Mouse (Mus musculus) embryonic facial prominence, embryonic 14.5 days (tissue): ENCODE measurements around the gene 1700001L19Rik. TPM values are rescaled to one million over a fixed set of nuclear protein-coding genes. Genes with fewer than 3 reads are reported as not detected.

ENCODE experiments used
- ATAC-seq: fragments of 200-750 bp; cut with Nextera tagmentation; 2 replicates; pipeline ENCODE4 v1.8.0; 2017; ENCODE audit warnings: low read depth, moderate number of reproducible peaks, moderate TSS enrichment
- DNase-seq: peaks from one replicate; pipeline ENCODE4 v3.0.0-alpha.2; 2015; ENCODE audit warnings: low spot score
- H3K27ac ChIP-seq: fragments of 300-500 bp; sonication (generic); replicated peaks from 2 replicates; pipeline ENCODE4 v1.5.1; 2014; ENCODE audit warnings: low read depth, mild to moderate bottlenecking, low read length, moderate library complexity
- H3K27me3 ChIP-seq: fragments of 300-500 bp; sonication (generic); replicated peaks from 2 replicates; pipeline ENCODE4 v1.6.1; 2014; ENCODE audit warnings: low read length; ENCODE audit not compliant: control insufficient read depth, insufficient read depth
- H3K36me3 ChIP-seq: fragments of 300-500 bp; sonication (generic); 2 replicates; pipeline ENCODE4 v1.6.1; 2014; ENCODE audit warnings: low read length, mixed read lengths; ENCODE audit not compliant: control insufficient read depth, insufficient read depth
- H3K4me1 ChIP-seq: fragments of 300-500 bp; sonication (generic); 2 replicates; pipeline ENCODE4 v1.6.1; 2014; ENCODE audit warnings: antibody characterized with exemption, low read length; ENCODE audit not compliant: control insufficient read depth, insufficient read depth
- H3K4me2 ChIP-seq: fragments of 300-500 bp; sonication (generic); 2 replicates; pipeline ENCODE4 v1.6.1; 2014; ENCODE audit warnings: low read depth, mild to moderate bottlenecking, low read length, moderate library complexity, mixed read lengths
- H3K4me3 ChIP-seq: fragments of 300-500 bp; sonication (generic); 2 replicates; pipeline ENCODE4 v1.5.1; 2014; ENCODE audit warnings: low read depth, mild to moderate bottlenecking, low read length
- H3K9ac ChIP-seq: fragments of 300-500 bp; sonication (generic); 2 replicates; pipeline ENCODE4 v1.6.1; 2014; ENCODE audit warnings: low read depth, mild to moderate bottlenecking, low read length, moderate library complexity, mixed read lengths
- H3K9me3 ChIP-seq: fragments of 300-500 bp; sonication (generic); 2 replicates; pipeline ENCODE4 v1.6.1; 2016; ENCODE audit warnings: low read length; ENCODE audit not compliant: control insufficient read depth
- WGBS: fragments of 180-500 bp; shearing (Covaris S2); extraction: QIAGEN DNeasy Blood & Tissue Kit; methylation state at CpG from one replicate; pipeline ENCODE4 v1.1.7; 2014; 5-methylcytosine and 5-hydroxymethylcytosine counted together
- polyA plus RNA-seq: library from polyadenylated mRNA; unstranded; fragments of >200 nt; fragmentation: Nextera tagmentation; extraction: Ambion mirVana; gene quantifications from 2 replicates; pipeline ENCODE4 v1.2.1, GENCODE M21; 2014

The 1700001L19Rik gene
- polyA plus RNA-seq, 1 experiment from 2014 or later: 2.5 TPM

GRCm38 (mm10) chr13:68597667-68598066, 446 bp downstream of the 1700001L19Rik start:
- WGBS: 17% methylated on average over 8 of the region's 13 CpGs
- Histone ChIP-seq H3K27me3 (no peaks in the 10 kb centered on the region), H3K4me2 (peak overlapping the region; percentile 39), H3K4me1 (peaks cover 3% of the 10 kb centered on the region; the same call in 1 of the 2 replicates), H3K9me3 (no peaks in the 10 kb centered on the region), H3K9ac (no peak overlapping the region), H3K36me3 (peaks cover 5% of the 10 kb centered on the region), H3K4me3 (peak overlapping the region; percentile 17; the same call in 1 of the 2 replicates), H3K27ac (no peak overlapping the region)
- DNase-seq (no peak), ATAC-seq (peak; percentile 62; the same call in 1 of the 2 replicates)

GRCm38 (mm10) chr13:68598953-68599352, 1.7 kb downstream of the 1700001L19Rik start:
- Histone ChIP-seq H3K27me3 (no peaks in the 10 kb centered on the region), H3K9me3 (no peaks in the 10 kb centered on the region), H3K27ac (no peak overlapping the region), H3K4me1 (peaks cover 3% of the 10 kb centered on the region; the same call in 1 of the 2 replicates), H3K4me2 (no peak overlapping the region), H3K36me3 (no peaks in the 10 kb centered on the region), H3K9ac (no peak overlapping the region), H3K4me3 (no peak overlapping the region)
- no peak for ATAC-seq
- no peak for DNase-seq

GRCm38 (mm10) chr13:68601184-68601583, 4.0 kb downstream of the 1700001L19Rik start:
- Histone ChIP-seq H3K27me3 (no peaks in the 10 kb centered on the region), H3K4me3 (no peak overlapping the region), H3K27ac (no peak overlapping the region), H3K9ac (0 out of 2 replicates have a peak overlapping the region, but pooled peaks have one; percentile 17), H3K36me3 (no peaks in the 10 kb centered on the region), H3K9me3 (no peaks in the 10 kb centered on the region), H3K4me1 (peaks cover 3% of the 10 kb centered on the region; the same call in 1 of the 2 replicates), H3K4me2 (no peak overlapping the region)
- 7% methylated on average over 6 of the region's 6 CpGs for WGBS
- ATAC-seq: no peak; the same call in 1 of the 2 replicates
- DNase-seq: peak; percentile 82

- H3K27me3 ChIP-seq: no peaks in the 10 kb centered on the region
- H3K4me2 ChIP-seq: no peak overlapping the region
- H3K27ac ChIP-seq: no peak overlapping the region
- no peak overlapping the region for H3K4me3 ChIP-seq
- no peak overlapping the region for H3K9ac ChIP-seq
- no peaks in the 10 kb centered on the region for H3K36me3 ChIP-seq
- no peak for ATAC-seq
- H3K4me1 ChIP-seq: peaks cover 3% of the 10 kb centered on the region; the same call in 1 of the 2 replicates
- H3K9me3 ChIP-seq: no peaks in the 10 kb centered on the region
- DNase-seq: no peak
- 78% methylated on average over 6 of the region's 6 CpGs for WGBS
These were observed 5.9 kb downstream of the 1700001L19Rik start for GRCm38 (mm10) chr13:68603085-68603484.

GRCm38 (mm10) chr13:68605689-68606126, 8.5 kb downstream of the 1700001L19Rik start:
- H3K4me1 ChIP-seq: peaks cover 3% of the 10 kb centered on the region; the same call in 1 of the 2 replicates
- no peak overlapping the region for H3K9ac ChIP-seq
- ATAC-seq (peak; percentile 81), DNase-seq (peak; percentile 85)
- no peaks in the 10 kb centered on the region for H3K9me3 ChIP-seq
- peak overlapping the region; percentile 44 for H3K4me2 ChIP-seq
- H3K27ac ChIP-seq: no peak overlapping the region
- H3K27me3 ChIP-seq: no peaks in the 10 kb centered on the region
- no peaks in the 10 kb centered on the region for H3K36me3 ChIP-seq
- 0% methylated on average over 11 of the region's 11 CpGs for WGBS
- H3K4me3 ChIP-seq: peak overlapping the region; percentile 12

GRCm38 (mm10) chr13:68607652-68608405, 10.6 kb downstream of the 1700001L19Rik start:
- Histone ChIP-seq H3K4me2 (peak overlapping the region; percentile 52), H3K4me3 (peak overlapping the region; percentile 20)

GRCm38 (mm10) chr13:68622792-68623191, 25.6 kb downstream of the 1700001L19Rik start:
- Histone ChIP-seq H3K9me3 (no peaks in the 10 kb centered on the region), H3K4me1 (no peaks in the 10 kb centered on the region), H3K4me3 (no peak overlapping the region), H3K27me3 (no peaks in the 10 kb centered on the region), H3K36me3 (no peaks in the 10 kb centered on the region), H3K4me2 (no peak overlapping the region), H3K27ac (no peak overlapping the region), H3K9ac (no peak overlapping the region)
- ATAC-seq (peak; percentile 67), DNase-seq (peak; percentile 51)
- WGBS: 46% methylated on average over 6 of the region's 6 CpGs

More at GRCm38 (mm10) chr13:68607652-68608405, 10.6 kb downstream of the 1700001L19Rik start:
- ATAC-seq (peak; percentile 80), DNase-seq (peak; percentile 63)
- WGBS: 34% methylated on average over 21 of the region's 21 CpGs
- no peaks in the 10 kb centered on the region for H3K27me3 ChIP-seq
- peak overlapping the region; percentile 63 for H3K27ac ChIP-seq
- H3K9me3 ChIP-seq: no peaks in the 10 kb centered on the region
- H3K9ac ChIP-seq: peak overlapping the region; percentile 54
- no peaks in the 10 kb centered on the region for H3K36me3 ChIP-seq
- no peaks in the 10 kb centered on the region for H3K4me1 ChIP-seq

- Histone ChIP-seq H3K9me3 (no peaks in the 10 kb centered on the region), H3K36me3 (0 out of 2 replicates have a peak, but pooled peaks cover 4% of the 10 kb centered on the region), H3K4me2 (no peak overlapping the region), H3K9ac (no peak overlapping the region), H3K27ac (no peak overlapping the region), H3K4me3 (no peak overlapping the region), H3K27me3 (no peaks in the 10 kb centered on the region), H3K4me1 (no peaks in the 10 kb centered on the region)
- no peak for ATAC-seq
- 61% methylated on average over 3 of the region's 3 CpGs for WGBS
- DNase-seq: no peak
These were observed 29.8 kb downstream of the 1700001L19Rik start for GRCm38 (mm10) chr13:68627041-68627440.
